Mouse (Mus musculus) bone marrow, adult 2 months (tissue): ENCODE results near the gene Xrra1. TPM values are rescaled to one million over a fixed set of nuclear protein-coding genes. Genes with fewer than 3 reads are reported as not detected.
A peak's percentile ranks its signal among the peaks of the same experiment; 100 is the strongest.

ENCODE experiments used
- H3K27ac ChIP-seq: fragments of 200-500 bp; 2 replicates; pipeline ENCODE4 v1.5.1; 2012; ENCODE audit warnings: low read depth, mild to moderate bottlenecking, control low read depth, inconsistent platforms, low read length; ENCODE audit not compliant: control insufficient read depth, poor library complexity, insufficient read depth
- H3K4me1 ChIP-seq: fragments of 200-500 bp; 2 replicates; pipeline ENCODE4 v1.6.1; 2011; ENCODE audit warnings: low read length; ENCODE audit not compliant: control insufficient read depth, insufficient read depth
- H3K4me3 ChIP-seq: fragments of 200-500 bp; replicated peaks from 2 replicates; pipeline ENCODE3; 2011; ENCODE audit warnings: mild to moderate bottlenecking, low read depth, low read length, control low read depth; ENCODE audit not compliant: control insufficient read depth
- CTCF ChIP-seq: fragments of 200-500 bp; IDR thresholded peaks from 2 replicates; pipeline ENCODE4 v1.5.1; 2011; ENCODE audit warnings: low read length, control low read depth; ENCODE audit not compliant: control insufficient read depth, insufficient read depth
- POLR2A ChIP-seq: fragments of 200-500 bp; IDR thresholded peaks from 2 replicates; pipeline ENCODE4 v1.6.1; 2011; ENCODE audit warnings: low read depth, mild to moderate bottlenecking, control low read depth, low read length, borderline replicate concordance; ENCODE audit not compliant: control insufficient read depth
- WGBS: fragments of 180-500 bp; shearing (Covaris S2); methylation state at CpG from one replicate; pipeline ENCODE4 v1.1.7; 2018; 5-methylcytosine and 5-hydroxymethylcytosine counted together
- polyA plus RNA-seq: library from polyadenylated mRNA; stranded (reverse); fragments of >200 nt; gene quantifications from 2 replicates; pipeline ENCODE4 v1.2.4, GENCODE M21; 2011; ENCODE audit warnings: low replicate concordance; ENCODE audit not compliant: missing spikeins, insufficient read depth, insufficient read length

Gene Xrra1
- polyA plus RNA-seq, 1 experiment, result not detected

DNA sequence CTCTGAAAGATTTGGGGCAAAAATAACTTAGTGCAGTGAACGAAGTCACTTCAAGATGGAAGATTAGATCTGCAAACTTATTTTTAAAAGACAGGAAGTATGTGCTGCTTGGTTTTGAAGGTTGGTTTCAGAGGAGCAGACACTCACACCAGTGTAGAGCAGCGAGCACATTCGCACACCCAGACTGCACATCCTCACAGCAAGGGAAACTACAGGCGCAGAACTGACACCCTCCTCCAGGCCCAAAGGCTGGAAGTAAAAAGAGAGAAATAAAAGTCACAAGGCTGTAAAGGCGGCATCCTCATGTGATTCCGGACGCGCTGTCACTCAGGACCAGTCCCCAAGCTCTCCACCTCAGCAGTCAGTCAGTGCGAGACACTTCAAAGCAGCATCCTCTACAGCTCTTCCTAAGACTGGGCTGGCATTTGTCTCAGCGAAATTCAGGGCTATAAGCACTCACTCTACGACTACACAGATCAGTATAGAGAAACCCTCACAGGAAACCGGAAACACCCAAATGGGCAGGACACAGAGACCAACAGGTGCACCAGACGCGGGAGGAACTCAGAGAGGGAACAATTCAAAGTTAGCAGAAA is 2.6 kb upstream of the Xrra1 start:
- Histone ChIP-seq H3K27ac (peak overlapping the region; percentile 56), H3K4me1 (peaks cover 6% of the 10 kb centered on the region), H3K4me3 (peak overlapping the region; percentile 22)
- no peak for TF ChIP-seq CTCF
- no peak for TF ChIP-seq POLR2A
- WGBS, result 45% methylated on average over 14 of the region's 14 CpGs

DNA sequence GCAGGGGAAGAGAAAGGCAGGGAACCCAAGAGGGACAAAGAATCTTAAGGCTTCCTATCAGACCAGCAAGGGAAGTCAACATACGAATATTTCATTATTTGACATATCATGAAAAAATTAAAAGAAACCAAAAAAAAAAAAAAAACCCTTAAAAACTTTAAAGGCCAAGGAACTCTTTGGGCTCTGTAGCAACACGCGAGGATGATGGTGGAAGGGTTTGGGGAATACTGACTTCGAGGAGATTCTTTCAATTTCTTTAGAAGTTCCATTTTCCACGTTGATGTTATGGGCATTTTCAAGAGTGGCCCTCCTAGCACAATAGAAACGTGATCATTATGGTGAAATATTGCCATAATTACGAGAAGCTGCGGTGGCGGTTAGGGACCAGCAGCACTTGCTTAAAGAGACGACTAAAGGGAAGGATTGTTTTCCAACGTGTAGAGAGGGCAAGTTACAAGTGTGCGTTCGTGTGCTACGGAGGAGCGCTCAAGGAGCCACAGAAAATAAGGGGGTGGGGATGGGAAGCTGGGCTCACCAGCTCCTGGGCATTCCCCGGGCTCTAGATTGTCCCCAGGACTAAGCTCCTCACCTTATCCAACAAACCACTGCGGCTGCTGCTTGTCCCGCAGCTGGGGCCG is 622 bp upstream of the Xrra1 start:
- Histone ChIP-seq H3K4me3 (peak overlapping the region; percentile 93), H3K4me1 (peaks cover 6% of the 10 kb centered on the region), H3K27ac (peak overlapping the region; percentile 35; the same call in 1 of the 2 replicates)
- WGBS, result under 1% methylated on average over 19 of the region's 19 CpGs
- TF ChIP-seq POLR2A (no peak), CTCF (no peak)

DNA sequence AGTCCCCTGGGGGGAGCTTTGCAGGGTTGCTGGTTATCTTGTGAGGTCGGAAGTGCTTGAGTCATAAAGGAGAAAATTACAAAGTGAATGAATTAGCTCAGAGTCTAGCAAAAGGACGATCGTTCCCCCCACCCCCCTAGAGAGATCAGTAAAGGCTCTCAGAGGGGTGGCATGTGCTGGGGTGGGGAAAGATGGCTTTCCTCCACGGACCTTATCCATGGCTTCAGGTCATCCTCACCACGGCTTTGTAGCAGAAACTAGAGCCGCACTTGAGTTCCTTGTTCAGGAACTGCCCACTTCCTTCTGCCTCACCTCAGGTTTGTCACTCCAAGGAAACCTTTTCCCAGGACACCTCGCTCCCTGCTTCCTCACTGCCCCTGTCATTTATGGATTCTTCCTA is 4.4 kb downstream of the Xrra1 start, which contains the start of gene Spcs2:
Gene Spcs2 (minus strand): TSS at position 101 of the 400 bp plus-strand sequence.
- Histone ChIP-seq H3K4me1 (peaks cover 2% of the 10 kb centered on the region; the same call in 1 of the 2 replicates), H3K27ac (no peak within 1 kb of the TSS), H3K4me3 (no peak within 1 kb of the TSS)
- TF ChIP-seq CTCF, result no peak
- no peak for TF ChIP-seq POLR2A
- 30% methylated on average over 7 of the region's 7 CpGs for WGBS

- Histone ChIP-seq H3K4me1 (peaks cover 2% of the 10 kb centered on the region; the same call in 1 of the 2 replicates), H3K4me3 (no peak overlapping the region), H3K27ac (no peak overlapping the region)
- whole genome bisulfite sequencing, result 79% methylated on average over 11 of the region's 11 CpGs
- TF ChIP-seq CTCF, result no peak
Observed at GRCm38 (mm10) chr7:99864241-99865028, 5.5 kb downstream of the Xrra1 start.

DNA sequence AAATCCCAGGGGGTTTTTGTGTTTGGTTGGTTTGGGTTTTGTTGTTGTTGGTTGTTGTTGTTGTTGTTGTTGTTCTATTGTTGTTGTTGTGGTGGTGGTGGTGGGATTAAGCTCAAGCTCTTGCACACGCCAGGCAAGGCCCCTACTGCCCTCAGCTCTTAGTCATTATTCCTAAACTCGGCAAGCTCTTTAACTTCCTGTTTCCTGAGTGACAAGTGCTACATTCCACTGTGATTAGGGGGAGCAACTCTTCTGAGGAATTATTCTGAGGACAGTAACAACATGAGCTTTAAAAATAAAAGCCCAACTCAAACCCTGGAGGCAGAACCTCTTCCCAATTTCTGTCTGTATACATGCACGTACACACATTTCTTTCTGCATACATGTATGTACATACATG is 6.3 kb downstream of the Xrra1 start:
- peaks cover 5% of the 10 kb centered on the region for H3K4me1 ChIP-seq
- WGBS, result 37% methylated on average over 3 of the region's 3 CpGs
- no peak overlapping the region for H3K27ac ChIP-seq
- no peak overlapping the region for H3K4me3 ChIP-seq
- TF ChIP-seq CTCF (no peak), POLR2A (no peak)

DNA sequence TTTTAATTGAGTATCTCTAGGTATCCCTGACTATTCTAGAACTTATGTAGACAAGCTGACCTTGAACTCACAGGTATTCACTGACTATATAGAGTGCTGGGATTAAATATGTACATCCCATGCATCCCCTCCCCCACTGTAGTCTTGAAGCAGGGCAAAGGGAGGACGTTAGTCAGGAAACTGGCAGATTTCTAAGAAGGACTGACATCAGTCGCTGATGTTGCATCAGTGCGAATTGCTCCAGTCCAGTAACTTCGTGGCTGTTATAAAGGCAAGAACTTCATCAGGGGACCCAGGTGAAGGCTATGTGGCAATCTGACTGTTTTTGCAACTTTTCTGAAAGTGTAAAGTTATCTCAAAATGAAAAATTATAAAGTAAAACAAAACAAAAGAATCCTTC is 10.4 kb downstream of the Xrra1 start:
- WGBS, result 28% methylated on average over 4 of the region's 4 CpGs

DNA sequence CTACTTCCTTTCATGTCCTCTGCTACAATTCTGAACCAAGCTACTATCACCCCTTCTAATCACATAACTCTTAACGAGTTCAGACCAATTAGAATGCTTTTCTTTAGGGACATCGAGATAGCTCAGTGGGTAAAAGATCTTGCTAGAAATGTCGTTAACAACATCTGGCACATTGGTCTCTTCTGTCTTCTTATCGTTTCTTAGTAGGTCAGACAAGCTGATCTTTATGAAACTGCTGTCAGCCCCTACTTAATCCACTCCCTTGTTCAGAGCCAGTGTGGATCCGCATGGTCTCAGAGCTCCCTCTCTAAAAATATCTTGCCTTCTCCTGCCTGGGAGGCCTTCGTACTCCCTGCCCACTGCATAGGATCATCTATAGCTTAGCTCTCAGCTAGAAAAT is 15.0 kb downstream of the Xrra1 start:
- WGBS, result 76% methylated on average over 6 of the region's 6 CpGs
- peaks cover 3% of the 10 kb centered on the region for H3K4me1 ChIP-seq
- no peak overlapping the region for H3K27ac ChIP-seq
- TF ChIP-seq CTCF (no peak), POLR2A (no peak)
- H3K4me3 ChIP-seq, result no peak overlapping the region

More for the DNA sequence above, 10.4 kb downstream of the Xrra1 start:
- no peak for TF ChIP-seq POLR2A
- no peak for TF ChIP-seq CTCF
- peaks cover 5% of the 10 kb centered on the region for H3K4me1 ChIP-seq
- no peak overlapping the region for H3K27ac ChIP-seq
- H3K4me3 ChIP-seq, result no peak overlapping the region

GRCm38 (mm10) chr7:99875891-99876290 is 17.0 kb downstream of the Xrra1 start:
- no peak for TF ChIP-seq CTCF
- TF ChIP-seq POLR2A, result no peak
- Histone ChIP-seq H3K4me3 (no peak overlapping the region), H3K27ac (no peak overlapping the region), H3K4me1 (no peaks in the 10 kb centered on the region)
- WGBS, result 65% methylated on average over 5 of the region's 5 CpGs

- no peak for TF ChIP-seq POLR2A
- peak; percentile 85 for TF ChIP-seq CTCF
- Histone ChIP-seq H3K4me3 (no peak overlapping the region), H3K27ac (no peak overlapping the region), H3K4me1 (no peaks in the 10 kb centered on the region)
- WGBS, result 2% methylated on average over 3 of the region's 3 CpGs
Observed at GRCm38 (mm10) chr7:99876345-99876744, 17.4 kb downstream of the Xrra1 start.
